In the genomic region with DNA sequence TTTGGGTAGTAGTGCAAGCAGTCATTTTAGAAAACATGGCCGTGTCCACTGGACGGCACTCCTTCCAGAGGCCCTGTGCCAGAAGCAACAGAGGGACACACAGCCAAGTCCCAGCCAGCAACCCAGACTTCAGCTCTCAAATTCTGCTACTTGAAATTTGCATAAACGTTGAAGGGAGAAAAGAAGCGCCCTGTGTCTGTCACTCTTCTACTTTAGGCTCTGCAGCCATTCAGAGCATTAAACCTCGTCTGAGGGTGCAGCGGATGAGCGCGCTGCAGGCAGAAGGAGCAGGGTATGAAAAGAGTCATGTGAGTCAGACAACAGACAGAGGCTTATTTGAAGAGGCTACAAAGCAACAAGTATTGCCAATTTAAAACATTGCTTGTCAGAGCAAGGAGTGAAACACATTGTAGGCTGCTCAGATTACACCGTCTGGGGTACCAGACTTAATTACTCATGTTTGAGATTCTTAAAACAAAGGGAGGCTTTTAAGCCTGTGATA, we compare ENCODE assay signal across 8 mouse cellular contexts. TPM values are rescaled to one million over a fixed set of nuclear protein-coding genes. Genes with fewer than 3 reads are reported as not detected.
DNase-seq lines count a peak whose midpoint lies in the region; ATAC-seq and TF ChIP-seq lines count a peak whose summit lies in the region.

No protein-coding gene starts in this region.

- H3K9me3 ChIP-seq in CH12.LX (replicated peaks; ENCODE audit: low read length), result peaks cover 6% of the 10 kb centered on the region
- no peaks in the 10 kb centered on the region for H3K9me3 ChIP-seq in forebrain, embryonic 10.5 days
- H3K9me3 ChIP-seq in heart, postnatal 0 days (replicated peaks; ENCODE audit: control insufficient read depth, low read length), result no peaks in the 10 kb centered on the region
- H3K9me3 ChIP-seq in midbrain, embryonic 16.5 days (replicated peaks; ENCODE audit: control insufficient read depth, low read length, poor library complexity, severe bottlenecking), result no peaks in the 10 kb centered on the region

- H3K4me2 ChIP-seq in CH12.LX (ENCODE audit: insufficient read depth, low read depth, poor library complexity, severe bottlenecking), result peak overlapping the region; percentile 8; the same call in 1 of the 2 replicates
- H3K4me2 ChIP-seq in heart, postnatal 0 days (ENCODE audit: low read depth, low read length), result peak overlapping the region; percentile 52
- H3K4me2 ChIP-seq in midbrain, embryonic 16.5 days (ENCODE audit: low read length), result peak overlapping the region; percentile 33

- peak; percentile 52; the same call in 1 of the 2 replicates for ATAC-seq in heart, postnatal 0 days (ENCODE audit: insufficient read depth, low read depth)
- ATAC-seq in midbrain, embryonic 16.5 days, result peak; percentile 85

- in situ Hi-C loops in CH12.LX (cut with MboI; ENCODE audit: low pct_ligation_motif_present, low pct_unique_long_range_greater_than_20kb, low sequenced_read_pairs), result no loop called here

- DNase-seq in adrenal gland, postnatal 10 days, result peak; percentile 67
- DNase-seq in adrenal gland, adult 18-20 months (ENCODE audit: low spot score in 2 of 2), result no peak
- DNase-seq in CH12.LX (ENCODE audit: extremely low read depth), result peak; percentile 63
- no peak for DNase-seq in forebrain, embryonic 10.5 days (ENCODE audit: extremely low spot score, low spot score)
- no peak for DNase-seq in heart, postnatal 0 days (ENCODE audit: low spot score)
- DNase-seq in layer of hippocampus, adult 2 months (ENCODE audit: low spot score in 2 of 2), result peak; percentile 42 to 67
- no peak for DNase-seq in urinary bladder, postnatal 14 days (ENCODE audit: low spot score)

- no peaks in the 10 kb centered on the region for H3K27me3 ChIP-seq in CH12.LX (replicated peaks)
- H3K27me3 ChIP-seq in forebrain, embryonic 10.5 days (ENCODE audit: poor library complexity, severe bottlenecking), result no peaks in the 10 kb centered on the region
- no peaks in the 10 kb centered on the region for H3K27me3 ChIP-seq in heart, postnatal 0 days (ENCODE audit: control insufficient read depth, insufficient read depth, low read length)
- H3K27me3 ChIP-seq in midbrain, embryonic 16.5 days (ENCODE audit: control insufficient read depth, insufficient read depth, low read depth, low read length), result no peaks in the 10 kb centered on the region

- no peak overlapping the region for H3K4me3 ChIP-seq in CH12.LX (replicated peaks in 1 of 3; ENCODE audit: low read depth in 2 of 3, low read length in 2 of 3, poor library complexity in 1 of 3)
- peak overlapping the region; percentile 23; the same call in 1 of the 2 replicates for H3K4me3 ChIP-seq in forebrain, embryonic 10.5 days
- H3K4me3 ChIP-seq in heart, postnatal 0 days (ENCODE audit: low read depth, low read length), result peak overlapping the region; percentile 15
- H3K4me3 ChIP-seq in layer of hippocampus, adult 2 months, result peak overlapping the region; percentile 39
- no peak overlapping the region for H3K4me3 ChIP-seq in midbrain, embryonic 16.5 days (ENCODE audit: low read depth, low read length)

- H3K36me3 ChIP-seq in CH12.LX (replicated peaks in 1 of 2; ENCODE audit: control insufficient read depth in 1 of 2, insufficient read depth in 1 of 2, low read length in 1 of 2), result peaks cover 0 to 24% of the 10 kb centered on the region in 2 experiments
- H3K36me3 ChIP-seq in forebrain, embryonic 10.5 days (replicated peaks), result peaks cover 5% of the 10 kb centered on the region; the same call in 1 of the 2 replicates
- no peaks in the 10 kb centered on the region for H3K36me3 ChIP-seq in heart, postnatal 0 days (replicated peaks; ENCODE audit: control insufficient read depth, insufficient read depth, low read length)
- no peaks in the 10 kb centered on the region for H3K36me3 ChIP-seq in midbrain, embryonic 16.5 days (ENCODE audit: control insufficient read depth, insufficient read depth, low read length)

- H3K4me1 ChIP-seq in CH12.LX (ENCODE audit: control insufficient read depth in 1 of 2, insufficient read depth in 2 of 2), result peaks cover 0 to 56% of the 10 kb centered on the region in 2 experiments; a peak in 2 of 4 replicates
- H3K4me1 ChIP-seq in forebrain, embryonic 10.5 days, result peaks cover 82% of the 10 kb centered on the region
- peaks cover 47% of the 10 kb centered on the region for H3K4me1 ChIP-seq in heart, postnatal 0 days (ENCODE audit: control insufficient read depth, insufficient read depth)
- peaks cover 8% of the 10 kb centered on the region for H3K4me1 ChIP-seq in midbrain, embryonic 16.5 days (ENCODE audit: control insufficient read depth, insufficient read depth, low read length)

- no peak for TF ChIP-seq POLR2A in CH12.LX (IDR thresholded peaks at IDR 0.05; ENCODE audit: low read depth, low read length)

- TF ChIP-seq RAD21 in CH12.LX (IDR thresholded peaks at IDR 0.05; ENCODE audit: low read depth, low read length), result no peak

- no peaks in the 10 kb centered on the region; the same call in none of the 2 replicates for H3K79me2 ChIP-seq in CH12.LX (replicated peaks; ENCODE audit: control insufficient read depth, extremely low read depth, insufficient read depth, poor library complexity, severe bottlenecking)

- no peak for TF ChIP-seq CTCF in CH12.LX (conservative IDR thresholded peaks at IDR 0.05 in 1 of 2, IDR thresholded peaks at IDR 0.05 in 1 of 2; ENCODE audit: low read depth in 2 of 2, low read length in 2 of 2)
- no peak for TF ChIP-seq CTCF in heart, postnatal 0 days (IDR thresholded peaks at IDR 0.05; ENCODE audit: low read depth)
- TF ChIP-seq CTCF in layer of hippocampus, adult 2 months (conservative IDR thresholded peaks at IDR 0.05), result 0 out of 2 replicates have a peak, but pooled peaks have one; percentile 3

- H3K9ac ChIP-seq in CH12.LX (ENCODE audit: insufficient read depth, low read depth), result no peak overlapping the region
- 0 out of 2 replicates have a peak overlapping the region, but pooled peaks have one; percentile 15 for H3K9ac ChIP-seq in heart, postnatal 0 days (replicated peaks; ENCODE audit: low read depth, low read length)
- no peak overlapping the region for H3K9ac ChIP-seq in midbrain, embryonic 16.5 days (ENCODE audit: low read depth, low read length)

- 6% methylated on average over 9 of the region's 9 CpGs for WGBS in forebrain, embryonic 10.5 days
- WGBS in heart, postnatal 0 days, result 19% methylated on average over 9 of the region's 9 CpGs
- WGBS in midbrain, embryonic 16.5 days, result 10% methylated on average over 9 of the region's 9 CpGs

- no peak overlapping the region for H3K27ac ChIP-seq in CH12.LX (ENCODE audit: insufficient read depth, low read depth)
- H3K27ac ChIP-seq in forebrain, embryonic 10.5 days, result peak overlapping the region; percentile 83
- H3K27ac ChIP-seq in heart, postnatal 0 days (ENCODE audit: low read depth), result peak overlapping the region; percentile 82
- peak overlapping the region; percentile 86 for H3K27ac ChIP-seq in layer of hippocampus, adult 2 months
- H3K27ac ChIP-seq in midbrain, embryonic 16.5 days (ENCODE audit: low read length), result peak overlapping the region; percentile 50

- TF ChIP-seq EP300 in CH12.LX (IDR thresholded peaks at IDR 0.05; ENCODE audit: low read length), result no peak
- TF ChIP-seq EP300 in heart, postnatal 0 days (IDR thresholded peaks at IDR 0.05; ENCODE audit: low read depth), result no peak

- dilution Hi-C loops in CH12.LX (cut with MboI; ENCODE audit: extremely low pct_ligation_motif_present, extremely low pct_unique_long_range_greater_than_20kb, low sequenced_read_pairs), result no loop called here

TF ChIP-seq in CH12.LX, 34 proteins besides CTCF, POLR2A, EP300 and RAD21:
- TF ChIP-seq ZNF384 (IDR thresholded peaks at IDR 0.05; ENCODE audit: low read depth, low read length), result no peak
- TF ChIP-seq HCFC1 (IDR thresholded peaks at IDR 0.05; ENCODE audit: low read depth, low read length), result no peak
- no peak for TF ChIP-seq GABPA (IDR thresholded peaks at IDR 0.05; ENCODE audit: insufficient replicate concordance, low read depth, low read length)
- no peak for TF ChIP-seq ZC3H11A (IDR thresholded peaks at IDR 0.05; ENCODE audit: low read depth, low read length)
- no peak for TF ChIP-seq MXI1 (IDR thresholded peaks at IDR 0.05; ENCODE audit: low read depth, low read length)
- TF ChIP-seq BHLHE40 (IDR thresholded peaks at IDR 0.05; ENCODE audit: low read depth, low read length), result no peak
- TF ChIP-seq RCOR1 (conservative IDR thresholded peaks at IDR 0.05; ENCODE audit: low read depth, low read length), result no peak
- TF ChIP-seq SMC3 (IDR thresholded peaks at IDR 0.05; ENCODE audit: low read depth, low read length), result no peak
- no peak for TF ChIP-seq USF2 (conservative IDR thresholded peaks at IDR 0.05; ENCODE audit: low read depth, low read length)
- TF ChIP-seq SIN3A (IDR thresholded peaks at IDR 0.05; ENCODE audit: low read length), result no peak
TF ChIP-seq in CH12.LX: peak in this region for 0.

RNA-seq across cellular contexts. Expression of gene Notch2, which starts 29.7 kb away (rescaled TPM):
- 10 to 100 TPM; 37.0 to 48.5 TPM for total RNA-seq in adrenal gland, postnatal 10 days (2021)
- total RNA-seq in adrenal gland, adult 18-20 months (2021), result 10 to 100 TPM; 46.6 to 79.1 TPM
- total RNA-seq in CH12.LX (2012; rRNA removed) (9.5 and 11.3 TPM in 2 replicates), CH12.LX (2014; rRNA removed) (2.8 and 3.3 TPM in 2 replicates)
- 8.6 and 11.1 TPM in 2 replicates for polyA plus RNA-seq in CH12.LX (2012; ENCODE audit: insufficient read length, low read depth)
- polyA plus RNA-seq in forebrain, embryonic 10.5 days (2016; fragmentation: Nextera tagmentation; extraction: Ambion mirVana), result 19.1 and 21.2 TPM in 2 replicates
- 40.2 and 53.7 TPM in 2 replicates for total RNA-seq in heart, postnatal 0 days (2014; rRNA removed; ENCODE audit: low replicate concordance)
- 5.5 and 6.0 TPM in 2 replicates for polyA plus RNA-seq in heart, postnatal 0 days (2015; fragmentation: Nextera tagmentation; extraction: Ambion mirVana)
- 10 to 100 TPM; 22.2 to 25.5 TPM for total RNA-seq in layer of hippocampus, adult 2 months (2021)
- polyA plus RNA-seq in midbrain, embryonic 16.5 days (2015; fragmentation: Nextera tagmentation; extraction: Ambion mirVana), result 6.6 and 7.0 TPM in 2 replicates

Comparison
In these comparisons a context has a peak if more than half of its experiments do, and no peak if none do; other contexts are left out.
1. DNase-seq: peak in adrenal gland, postnatal 10 days (single experiment), CH12.LX (single experiment) and layer of hippocampus, adult 2 months (2 of 2); none in adrenal gland, adult 18-20 months (0 of 2), forebrain, embryonic 10.5 days (single experiment), heart, postnatal 0 days (single experiment) and urinary bladder, postnatal 14 days (single experiment).
2. H3K4me3 ChIP-seq: peak in forebrain, embryonic 10.5 days (single experiment), heart, postnatal 0 days (single experiment) and layer of hippocampus, adult 2 months (single experiment); none in CH12.LX (0 of 3) and midbrain, embryonic 16.5 days (single experiment).
3. Peak in every context shown above with its lines, with median percentiles within 50 percentile points of each other: H3K4me2 ChIP-seq.